Mouse (Mus musculus): ENCODE measurements around the gene Doc2g. TPM values are rescaled to one million over a fixed set of nuclear protein-coding genes. Genes with fewer than 3 reads are reported as not detected.
"Not testable (repeated sequence)": the region's sequence is repeated elsewhere in the genome, so short reads cannot be mapped to it uniquely, and the experiment has no call there.

Gene Doc2g
- total RNA-seq (2021): 1 to 10 TPM; 1.1 to 2.4 TPM
- long read RNA-seq, experiment 1: 0 reads
- long read RNA-seq, experiment 2, partial matches to known transcripts: 0 of 2 reads
- long read RNA-seq, experiment 2, other reads (novel, unspliced or antisense): 2 of 2 reads

GRCm38 (mm10) chr19:4003112-4003511, at the start of gene Doc2g:
Gene Doc2g (plus strand): TSS chr19:4003313.
- DNase-seq (ENCODE audit: low spot score in 2 of 2): no peak

DNA sequence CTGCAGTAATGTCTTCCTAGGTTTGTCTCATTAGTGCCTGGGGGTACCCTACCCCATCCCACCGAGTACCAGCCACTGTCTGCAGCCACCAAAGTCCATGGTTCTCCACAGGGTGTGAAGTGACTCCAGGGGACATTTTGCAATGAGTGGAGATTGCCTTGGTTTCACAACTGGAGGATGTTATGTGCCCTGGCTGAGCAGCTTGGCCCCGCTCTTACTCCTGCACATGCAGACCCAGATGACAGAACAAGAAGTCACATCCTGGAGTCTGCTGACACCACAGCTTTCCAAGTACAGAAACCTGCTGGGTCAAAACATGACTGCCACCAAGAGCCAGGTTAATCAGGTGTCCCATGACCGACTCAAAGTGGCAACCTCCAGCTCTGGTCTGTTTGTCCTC, 48.1 kb upstream of the Doc2g start:
- DNase-seq (ENCODE audit: low spot score in 2 of 2): no peak

DNA sequence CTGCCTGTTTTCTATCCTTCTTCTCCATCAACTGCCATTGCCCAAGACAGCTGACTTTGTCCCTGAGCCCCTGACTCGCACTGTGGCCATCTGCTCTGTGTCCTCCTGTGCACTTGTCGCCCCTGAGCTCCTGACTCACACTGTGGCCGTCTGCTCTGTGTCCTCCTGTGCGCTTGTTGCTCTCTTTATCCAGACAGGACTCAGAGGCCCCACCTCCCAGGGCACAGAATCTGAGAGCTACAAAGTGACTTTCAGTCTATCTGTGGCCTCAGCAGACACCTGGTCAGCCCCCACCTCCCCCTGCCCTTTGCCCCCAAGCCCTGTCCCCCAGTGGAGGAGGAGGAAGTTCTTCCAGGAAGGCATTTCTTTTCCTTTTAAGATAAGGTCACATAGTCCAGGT, 47.3 kb upstream of the Doc2g start:
- no peak for DNase-seq (ENCODE audit: low spot score in 2 of 2)

DNA sequence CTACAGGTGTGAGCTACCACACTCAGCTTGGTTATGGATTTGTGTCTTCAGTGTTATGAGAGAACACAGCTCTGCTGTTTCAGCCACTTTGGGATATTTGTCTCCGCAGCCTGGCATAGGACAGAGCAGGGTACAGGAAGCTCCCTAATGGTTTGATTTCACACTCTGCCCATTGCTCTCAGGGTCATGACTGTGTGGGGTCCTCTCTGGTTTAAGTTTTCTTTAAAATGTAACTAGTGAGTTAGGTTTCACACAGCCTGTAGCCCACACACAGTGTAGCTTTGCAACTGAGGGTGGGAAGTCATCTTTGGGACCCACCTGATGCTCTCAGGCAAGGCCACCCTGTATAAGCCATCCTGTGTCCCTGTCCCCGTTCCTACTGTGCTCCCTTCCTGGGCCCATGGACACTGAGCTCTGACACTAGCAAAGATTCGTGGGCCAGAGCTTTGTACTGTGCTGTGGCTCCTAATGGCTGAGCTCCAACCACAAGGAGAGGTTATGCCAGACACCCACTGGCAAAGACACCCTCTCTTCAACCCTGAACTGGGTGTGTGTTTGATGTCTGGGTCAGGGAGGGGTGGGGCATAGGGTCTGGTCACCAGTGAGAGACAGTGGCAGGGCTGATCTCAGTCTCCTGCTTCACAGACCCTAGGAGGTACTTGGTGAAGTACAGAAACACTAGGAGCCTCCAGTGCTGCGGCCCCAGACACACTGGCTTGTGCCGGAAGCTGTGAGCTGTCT, 45.6 kb upstream of the Doc2g start:
- not testable (repeated sequence) for DNase-seq (ENCODE audit: low spot score in 2 of 2)

- no peak for DNase-seq (ENCODE audit: low spot score in 2 of 2)
Measured at GRCm38 (mm10) chr19:3958470-3958869, 44.6 kb upstream of the Doc2g start, which contains the start of gene Aldh3b3. Gene Aldh3b3 (plus strand): TSS chr19:3958645.

DNA sequence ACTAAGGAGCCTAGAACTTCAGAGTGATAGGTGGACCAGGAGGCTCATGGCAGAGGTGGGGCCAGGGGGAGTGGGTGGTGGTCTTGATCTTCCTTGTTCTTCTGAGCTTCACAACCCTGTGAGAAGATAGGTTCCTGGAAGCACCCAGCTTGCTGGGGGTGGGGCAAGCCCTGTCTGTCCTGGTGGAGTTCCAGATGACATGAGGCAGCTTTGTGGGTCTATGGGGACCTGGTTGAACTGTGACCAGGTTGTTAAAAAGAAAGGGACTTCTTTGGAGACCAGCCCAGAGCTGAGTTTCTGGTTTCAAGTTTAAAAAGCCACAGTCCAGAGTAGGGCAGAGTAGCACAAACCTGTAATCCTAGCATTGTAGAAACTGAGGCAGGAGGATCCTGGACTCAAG, 44.1 kb upstream of the Doc2g start:
- no peak for DNase-seq (ENCODE audit: low spot score in 2 of 2)

- DNase-seq (ENCODE audit: low spot score in 2 of 2): no peak
Measured at GRCm38 (mm10) chr19:3960211-3960610, 42.9 kb upstream of the Doc2g start.

DNA sequence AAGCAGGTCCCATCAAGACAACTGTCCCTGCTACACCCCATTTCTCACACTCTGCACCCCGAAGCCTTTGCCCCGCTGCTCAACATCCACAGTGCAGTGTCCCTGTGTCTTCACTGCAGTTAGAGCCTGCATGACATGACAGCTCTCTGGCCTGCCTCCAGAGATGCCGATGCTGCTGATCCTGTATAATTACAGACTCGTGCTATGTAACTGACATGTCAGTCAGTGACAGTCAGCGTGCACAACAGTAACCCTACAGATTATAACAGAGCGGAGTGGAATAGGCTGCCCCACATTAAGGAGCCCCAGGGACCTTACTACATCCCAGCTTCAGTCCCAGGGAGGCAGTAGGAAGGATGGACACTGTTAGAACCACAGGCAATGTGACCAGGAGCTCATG, 41.3 kb upstream of the Doc2g start:
- not testable (repeated sequence) for DNase-seq (ENCODE audit: low spot score in 2 of 2)

DNA sequence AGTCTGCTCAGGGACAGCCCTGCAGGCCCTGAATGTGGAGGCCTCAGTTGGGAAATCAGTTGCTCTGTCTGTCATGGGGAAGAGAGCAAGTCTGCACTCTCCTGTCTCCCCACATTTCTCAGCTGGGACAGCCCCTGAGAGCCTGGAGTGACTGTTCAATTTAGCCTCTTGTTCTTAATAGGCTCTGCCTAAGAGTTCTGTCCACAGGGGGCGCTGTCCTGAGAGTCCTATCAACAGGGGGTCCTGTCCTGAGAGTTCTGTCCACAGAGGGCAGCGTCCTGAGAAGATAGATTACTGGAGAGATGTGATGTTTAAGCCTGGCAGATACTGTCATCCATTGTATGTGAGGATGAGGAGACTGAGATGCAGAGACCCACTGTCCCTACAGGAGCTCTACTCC, 40.6 kb upstream of the Doc2g start:
- no peak for DNase-seq (ENCODE audit: low spot score in 2 of 2)

DNA sequence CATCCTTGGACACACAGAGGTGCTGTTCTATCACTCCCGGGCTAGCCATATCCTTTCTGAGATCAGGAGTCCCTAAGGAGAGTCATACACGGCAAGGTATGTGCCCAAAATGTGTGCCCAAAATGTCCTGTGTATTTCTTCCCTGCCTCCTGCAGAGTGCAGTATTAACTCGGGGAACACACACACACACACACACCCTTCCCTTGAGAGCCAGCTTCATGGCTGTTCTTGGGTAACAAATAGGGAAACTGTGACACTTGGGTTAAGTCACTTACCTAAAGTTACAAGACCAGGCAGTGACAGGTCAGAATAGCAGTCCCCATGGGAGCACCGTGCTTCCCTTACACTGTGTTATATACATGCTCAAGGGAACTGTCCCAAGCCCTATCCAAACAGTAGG, 39.1 kb upstream of the Doc2g start:
- DNase-seq (ENCODE audit: low spot score in 2 of 2): no peak

- DNase-seq (ENCODE audit: low spot score in 2 of 2): no peak
Measured at GRCm38 (mm10) chr19:3966330-3967075, 36.6 kb upstream of the Doc2g start.

DNA sequence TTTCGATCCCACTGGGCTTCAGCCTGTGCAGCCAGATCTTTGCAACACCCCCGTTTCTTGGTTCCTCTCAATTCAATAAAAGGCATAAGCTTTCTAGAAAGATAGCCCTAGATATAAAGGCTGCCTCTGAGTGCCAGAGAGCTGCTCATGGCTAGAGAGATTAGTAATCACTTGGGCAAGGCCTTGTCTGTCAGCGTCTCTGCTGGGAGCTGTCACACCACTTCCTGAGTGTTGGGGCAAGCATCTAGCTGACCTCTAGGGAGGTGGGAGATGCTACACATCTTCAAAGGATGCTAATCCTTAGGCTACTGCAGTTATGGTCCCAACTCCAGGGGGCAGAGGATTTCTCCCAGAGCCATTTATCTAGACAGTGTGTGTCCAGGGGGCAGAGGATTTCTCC, 35.9 kb upstream of the Doc2g start:
- DNase-seq (ENCODE audit: low spot score in 2 of 2): no peak

GRCm38 (mm10) chr19:3972229-3972628, 30.9 kb upstream of the Doc2g start, which contains the start of gene Aldh3b2:
Gene Aldh3b2 (plus strand): TSS chr19:3972328.
- no peak for DNase-seq (ENCODE audit: low spot score in 2 of 2)

DNA sequence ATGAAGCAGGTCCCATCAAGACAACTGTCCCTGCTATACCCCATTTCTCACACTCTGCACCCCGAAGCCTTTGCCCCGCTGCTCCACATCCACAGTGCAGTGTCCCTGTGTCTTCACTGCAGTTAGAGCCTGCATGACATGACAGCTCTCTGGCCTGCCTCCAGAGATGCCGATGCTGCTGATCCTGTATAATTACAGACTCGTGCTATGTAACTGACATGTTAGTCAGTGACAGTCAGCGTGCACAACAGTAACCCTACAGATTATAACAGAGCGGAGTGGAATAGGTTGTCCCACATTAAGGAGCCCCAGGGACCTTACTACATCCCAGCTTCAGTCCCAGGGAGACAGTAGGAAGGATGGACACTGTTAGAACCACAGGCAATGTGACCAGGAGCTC, 28.5 kb upstream of the Doc2g start:
- not testable (repeated sequence) for DNase-seq (ENCODE audit: low spot score in 2 of 2)

DNA sequence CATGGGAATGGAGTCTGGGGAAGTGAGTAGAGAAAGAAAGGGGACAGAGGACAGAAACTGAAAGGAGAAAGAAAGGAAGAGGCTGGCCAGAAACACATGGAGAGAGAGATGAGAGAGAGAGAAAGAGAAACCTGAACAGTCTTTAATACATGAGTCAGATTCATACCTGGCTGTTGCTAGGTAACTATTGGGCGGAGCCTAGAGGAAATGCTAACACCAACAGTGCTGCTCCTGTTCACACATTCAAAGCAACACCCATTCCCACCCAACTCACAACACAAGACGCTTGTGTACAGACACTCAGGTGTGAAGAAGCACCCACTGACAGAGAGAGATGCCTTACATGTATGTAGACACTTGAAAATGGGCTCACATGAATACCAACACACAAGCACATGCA, 27.2 kb upstream of the Doc2g start:
- DNase-seq (ENCODE audit: low spot score in 2 of 2): no peak

- DNase-seq (ENCODE audit: low spot score in 2 of 2): peak; percentile 57 to 79
Measured at GRCm38 (mm10) chr19:3980309-3980708, 22.8 kb upstream of the Doc2g start.

- DNase-seq (ENCODE audit: low spot score in 2 of 2): no peak
Measured at GRCm38 (mm10) chr19:3980917-3981316, 22.2 kb upstream of the Doc2g start.

GRCm38 (mm10) chr19:3983527-3984200, 19.4 kb upstream of the Doc2g start:
- no peak for DNase-seq (ENCODE audit: low spot score in 2 of 2)

- DNase-seq (ENCODE audit: low spot score in 2 of 2): no peak
Measured at GRCm38 (mm10) chr19:3985261-3985681, 17.8 kb upstream of the Doc2g start.

DNA sequence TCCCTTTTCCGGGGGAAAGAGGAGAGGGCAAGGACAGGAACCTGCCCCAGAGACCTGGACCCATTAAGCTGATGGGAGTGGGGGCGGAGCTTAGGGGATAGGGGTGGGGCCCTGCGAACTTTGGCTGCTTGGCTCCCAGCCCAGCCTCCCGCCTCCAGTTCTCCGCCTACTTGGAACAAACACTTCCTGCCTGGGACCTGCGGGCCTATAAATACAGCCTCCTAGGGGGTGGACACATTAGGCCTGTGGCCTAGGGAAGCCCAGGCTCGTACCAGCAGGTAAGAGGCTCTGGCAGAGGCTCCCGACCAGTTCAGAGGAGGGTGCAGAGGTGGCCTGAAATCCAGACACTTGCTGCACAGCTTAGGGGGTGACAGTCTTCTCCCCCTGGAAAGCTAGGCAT, 16.8 kb upstream of the Doc2g start, which contains the start of gene Acy3:
Gene Acy3, plus strand, starts transcription at position 237 of the 400 bp plus-strand sequence.
- peak; percentile 64 to 75 for DNase-seq (ENCODE audit: low spot score in 2 of 2)

DNA sequence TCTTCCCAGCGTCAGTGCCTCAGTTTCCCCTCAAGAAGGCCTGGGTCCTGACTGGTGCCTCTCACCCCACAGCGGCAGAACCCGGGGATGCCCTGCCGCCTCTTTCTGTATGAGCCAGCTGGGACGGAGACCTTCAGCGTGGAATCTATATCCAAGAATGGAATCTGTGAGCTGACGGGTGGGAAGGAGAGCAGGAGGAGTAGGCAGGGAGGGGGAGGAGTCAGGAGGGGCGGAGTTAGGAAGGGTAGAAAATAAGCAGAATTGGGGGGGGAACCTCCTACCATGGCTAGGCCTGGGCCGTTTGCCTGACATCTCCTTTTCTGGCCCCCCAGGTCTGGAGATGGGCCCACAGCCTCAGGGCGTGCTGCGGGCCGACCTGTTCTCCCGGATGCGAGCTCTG, 15.0 kb upstream of the Doc2g start:
- no peak for DNase-seq (ENCODE audit: low spot score in 2 of 2)

- no peak for DNase-seq (ENCODE audit: low spot score in 2 of 2)
Measured at GRCm38 (mm10) chr19:3988750-3989149, 14.4 kb upstream of the Doc2g start.

All from gastrocnemius, postnatal 4 days (tissue).